Mouse (Mus musculus): ENCODE results near the gene Limch1. TPM values are rescaled to one million over a fixed set of nuclear protein-coding genes. Genes with fewer than 3 reads are reported as not detected.

Limch1 gene
- polyA plus RNA-seq, 1 experiment from 2014 or later: 58.6 TPM

- WGBS: 65% methylated on average over 5 of the region's 5 CpGs
- no peak overlapping the region for H3K9ac ChIP-seq
- H3K4me1 ChIP-seq (replicated peaks; ENCODE audit: control insufficient read depth, insufficient read depth, low read length): peaks cover 17% of the 10 kb centered on the region
- peak overlapping the region; percentile 76 for H3K27ac ChIP-seq
- H3K4me3 ChIP-seq (replicated peaks; ENCODE audit: low read length): no peak overlapping the region
- H3K4me2 ChIP-seq (replicated peaks): no peak overlapping the region
- no peak for ATAC-seq (ENCODE audit: low FRiP score)
- no peaks in the 10 kb centered on the region for H3K9me3 ChIP-seq (ENCODE audit: control insufficient read depth, low read length)
- no peaks in the 10 kb centered on the region for H3K27me3 ChIP-seq (ENCODE audit: control insufficient read depth, insufficient read depth, low read length)
- DNase-seq (ENCODE audit: low spot score): no peak
- H3K36me3 ChIP-seq (replicated peaks; ENCODE audit: control insufficient read depth, insufficient read depth): no peaks in the 10 kb centered on the region
Measured at GRCm38 (mm10) chr5:66851708-66852107, 106.1 kb downstream of the Limch1 start.

GRCm38 (mm10) chr5:66854263-66854662, 108.6 kb downstream of the Limch1 start:
- ATAC-seq (ENCODE audit: low FRiP score): no peak
- no peaks in the 10 kb centered on the region for H3K27me3 ChIP-seq (ENCODE audit: control insufficient read depth, insufficient read depth, low read length)
- no peak for DNase-seq (ENCODE audit: low spot score)
- no peaks in the 10 kb centered on the region for H3K36me3 ChIP-seq (replicated peaks; ENCODE audit: control insufficient read depth, insufficient read depth)
- H3K9me3 ChIP-seq (ENCODE audit: control insufficient read depth, low read length): no peaks in the 10 kb centered on the region
- no peak overlapping the region for H3K4me3 ChIP-seq (replicated peaks; ENCODE audit: low read length)
- no peak overlapping the region for H3K4me2 ChIP-seq (replicated peaks)
- H3K9ac ChIP-seq: no peak overlapping the region
- peaks cover 17% of the 10 kb centered on the region for H3K4me1 ChIP-seq (replicated peaks; ENCODE audit: control insufficient read depth, insufficient read depth, low read length)
- H3K27ac ChIP-seq: no peak overlapping the region
- WGBS: 92% methylated on average over 5 of the region's 5 CpGs

- WGBS: 61% methylated on average over 11 of the region's 11 CpGs
- ATAC-seq (ENCODE audit: low FRiP score): peak; percentile 53; the same call in 1 of the 2 replicates
Measured at GRCm38 (mm10) chr5:66855358-66856107, 109.9 kb downstream of the Limch1 start.

GRCm38 (mm10) chr5:66859506-66859905, 113.9 kb downstream of the Limch1 start:
- no peak overlapping the region for H3K9ac ChIP-seq
- no peaks in the 10 kb centered on the region for H3K36me3 ChIP-seq (replicated peaks; ENCODE audit: control insufficient read depth, insufficient read depth)
- no peak overlapping the region for H3K27ac ChIP-seq
- no peaks in the 10 kb centered on the region for H3K27me3 ChIP-seq (ENCODE audit: control insufficient read depth, insufficient read depth, low read length)
- H3K9me3 ChIP-seq (ENCODE audit: control insufficient read depth, low read length): no peaks in the 10 kb centered on the region
- H3K4me2 ChIP-seq (replicated peaks): no peak overlapping the region
- WGBS: 83% methylated on average over 3 of the region's 3 CpGs
- DNase-seq (ENCODE audit: low spot score) (no peak), ATAC-seq (ENCODE audit: low FRiP score) (no peak)
- H3K4me3 ChIP-seq (replicated peaks; ENCODE audit: low read length): no peak overlapping the region
- peaks cover 21% of the 10 kb centered on the region for H3K4me1 ChIP-seq (replicated peaks; ENCODE audit: control insufficient read depth, insufficient read depth, low read length)

More at GRCm38 (mm10) chr5:66855358-66856107, 109.9 kb downstream of the Limch1 start:
- H3K9ac ChIP-seq: no peak overlapping the region
- H3K4me3 ChIP-seq (replicated peaks; ENCODE audit: low read length): no peak overlapping the region
- no peaks in the 10 kb centered on the region for H3K9me3 ChIP-seq (ENCODE audit: control insufficient read depth, low read length)
- H3K36me3 ChIP-seq (replicated peaks; ENCODE audit: control insufficient read depth, insufficient read depth): no peaks in the 10 kb centered on the region
- peaks cover 17% of the 10 kb centered on the region for H3K4me1 ChIP-seq (replicated peaks; ENCODE audit: control insufficient read depth, insufficient read depth, low read length)
- no peak overlapping the region for H3K4me2 ChIP-seq (replicated peaks)
- no peak overlapping the region for H3K27ac ChIP-seq
- peak; percentile 60 for DNase-seq (ENCODE audit: low spot score)
- no peaks in the 10 kb centered on the region for H3K27me3 ChIP-seq (ENCODE audit: control insufficient read depth, insufficient read depth, low read length)

GRCm38 (mm10) chr5:66861232-66862035, 115.8 kb downstream of the Limch1 start:
- Histone ChIP-seq H3K27me3 (ENCODE audit: control insufficient read depth, insufficient read depth, low read length) (no peaks in the 10 kb centered on the region), H3K36me3 (replicated peaks; ENCODE audit: control insufficient read depth, insufficient read depth) (no peaks in the 10 kb centered on the region), H3K4me2 (replicated peaks) (no peak overlapping the region; the same call in 1 of the 2 replicates), H3K4me1 (replicated peaks; ENCODE audit: control insufficient read depth, insufficient read depth, low read length) (peaks cover 26% of the 10 kb centered on the region), H3K4me3 (replicated peaks; ENCODE audit: low read length) (no peak overlapping the region), H3K9ac (no peak overlapping the region), H3K9me3 (ENCODE audit: control insufficient read depth, low read length) (no peaks in the 10 kb centered on the region), H3K27ac (peak overlapping the region; percentile 34)
- ATAC-seq (ENCODE audit: low FRiP score): peak; percentile 57; the same call in 1 of the 2 replicates
- WGBS: 37% methylated on average over 17 of the region's 17 CpGs
- DNase-seq (ENCODE audit: low spot score): peak; percentile 44

GRCm38 (mm10) chr5:66862151-66862550, 116.5 kb downstream of the Limch1 start:
- H3K36me3 ChIP-seq (replicated peaks; ENCODE audit: control insufficient read depth, insufficient read depth): no peaks in the 10 kb centered on the region
- 43% methylated on average over 4 of the region's 4 CpGs for WGBS
- H3K27ac ChIP-seq: peak overlapping the region; percentile 34; the same call in 1 of the 2 replicates
- peaks cover 26% of the 10 kb centered on the region for H3K4me1 ChIP-seq (replicated peaks; ENCODE audit: control insufficient read depth, insufficient read depth, low read length)
- DNase-seq (ENCODE audit: low spot score): no peak
- no peak overlapping the region for H3K9ac ChIP-seq
- no peak overlapping the region for H3K4me3 ChIP-seq (replicated peaks; ENCODE audit: low read length)
- H3K4me2 ChIP-seq (replicated peaks): no peak overlapping the region
- H3K9me3 ChIP-seq (ENCODE audit: control insufficient read depth, low read length): no peaks in the 10 kb centered on the region
- H3K27me3 ChIP-seq (ENCODE audit: control insufficient read depth, insufficient read depth, low read length): no peaks in the 10 kb centered on the region
- ATAC-seq (ENCODE audit: low FRiP score): no peak

- peak; percentile 43 for DNase-seq (ENCODE audit: low spot score)
Measured at GRCm38 (mm10) chr5:66865229-66865628, 119.6 kb downstream of the Limch1 start.

GRCm38 (mm10) chr5:66866019-66866418, 120.4 kb downstream of the Limch1 start:
- 0 out of 2 replicates have a peak overlapping the region, but pooled peaks have one; percentile 17 for H3K27ac ChIP-seq
- H3K9me3 ChIP-seq (ENCODE audit: control insufficient read depth, low read length): no peaks in the 10 kb centered on the region
- no peaks in the 10 kb centered on the region for H3K36me3 ChIP-seq (replicated peaks; ENCODE audit: control insufficient read depth, insufficient read depth)
- peaks cover 24% of the 10 kb centered on the region for H3K4me1 ChIP-seq (replicated peaks; ENCODE audit: control insufficient read depth, insufficient read depth, low read length)
- DNase-seq (ENCODE audit: low spot score) (peak; percentile 71), ATAC-seq (ENCODE audit: low FRiP score) (peak; percentile 73)
- no peak overlapping the region for H3K4me3 ChIP-seq (replicated peaks; ENCODE audit: low read length)
- no peak overlapping the region for H3K4me2 ChIP-seq (replicated peaks)
- WGBS: 42% methylated on average over 8 of the region's 8 CpGs
- H3K9ac ChIP-seq: no peak overlapping the region
- no peaks in the 10 kb centered on the region for H3K27me3 ChIP-seq (ENCODE audit: control insufficient read depth, insufficient read depth, low read length)

More at GRCm38 (mm10) chr5:66865229-66865628, 119.6 kb downstream of the Limch1 start:
- no peaks in the 10 kb centered on the region for H3K9me3 ChIP-seq (ENCODE audit: control insufficient read depth, low read length)
- H3K4me2 ChIP-seq (replicated peaks): no peak overlapping the region
- peak; percentile 44; the same call in 1 of the 2 replicates for ATAC-seq (ENCODE audit: low FRiP score)
- no peak overlapping the region for H3K4me3 ChIP-seq (replicated peaks; ENCODE audit: low read length)
- 31% methylated on average over 5 of the region's 5 CpGs for WGBS
- H3K9ac ChIP-seq: no peak overlapping the region
- peaks cover 26% of the 10 kb centered on the region for H3K4me1 ChIP-seq (replicated peaks; ENCODE audit: control insufficient read depth, insufficient read depth, low read length)
- H3K27ac ChIP-seq: no peak overlapping the region
- H3K27me3 ChIP-seq (ENCODE audit: control insufficient read depth, insufficient read depth, low read length): no peaks in the 10 kb centered on the region
- H3K36me3 ChIP-seq (replicated peaks; ENCODE audit: control insufficient read depth, insufficient read depth): no peaks in the 10 kb centered on the region

GRCm38 (mm10) chr5:66869545-66869944, 123.9 kb downstream of the Limch1 start:
- Histone ChIP-seq H3K36me3 (replicated peaks; ENCODE audit: control insufficient read depth, insufficient read depth) (no peaks in the 10 kb centered on the region), H3K4me3 (replicated peaks; ENCODE audit: low read length) (no peak overlapping the region), H3K9me3 (ENCODE audit: control insufficient read depth, low read length) (no peaks in the 10 kb centered on the region), H3K4me1 (replicated peaks; ENCODE audit: control insufficient read depth, insufficient read depth, low read length) (peaks cover 11% of the 10 kb centered on the region), H3K27me3 (ENCODE audit: control insufficient read depth, insufficient read depth, low read length) (no peaks in the 10 kb centered on the region), H3K4me2 (replicated peaks) (no peak overlapping the region), H3K27ac (no peak overlapping the region), H3K9ac (no peak overlapping the region)
- ATAC-seq (ENCODE audit: low FRiP score) (no peak), DNase-seq (ENCODE audit: low spot score) (no peak)
- 93% methylated on average over 4 of the region's 4 CpGs for WGBS
